Mouse (Mus musculus) right cerebral cortex, postnatal 14 days (tissue): ENCODE measurements around the gene 1700022I11Rik.

ENCODE experiments used
- DNase-seq: peaks from one replicate; pipeline ENCODE4 v3.0.0; 2022

Gene 1700022I11Rik

DNA sequence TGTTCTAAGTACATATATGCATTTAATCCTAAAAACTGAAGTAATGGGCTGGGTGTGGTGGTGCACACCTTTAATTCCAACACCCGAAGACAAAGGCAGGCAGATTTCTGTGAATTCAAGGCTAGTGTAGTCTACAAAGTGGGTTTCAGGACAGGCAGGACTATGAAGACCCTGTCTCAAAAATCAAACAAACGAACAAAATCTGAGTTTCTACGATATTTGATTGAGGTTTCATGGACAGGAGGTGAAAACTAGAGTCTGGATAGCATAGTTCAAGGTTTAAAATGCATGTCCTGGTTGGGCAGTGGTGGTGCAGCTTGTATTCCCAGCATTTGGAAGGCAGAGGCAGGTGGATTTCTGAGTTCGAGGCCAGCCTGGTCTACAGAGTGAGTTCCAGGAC, at the start of gene 1700022I11Rik:
Gene 1700022I11Rik (plus strand): TSS at position 301 of the 400 bp plus-strand sequence.
- DNase-seq, result no peak

DNA sequence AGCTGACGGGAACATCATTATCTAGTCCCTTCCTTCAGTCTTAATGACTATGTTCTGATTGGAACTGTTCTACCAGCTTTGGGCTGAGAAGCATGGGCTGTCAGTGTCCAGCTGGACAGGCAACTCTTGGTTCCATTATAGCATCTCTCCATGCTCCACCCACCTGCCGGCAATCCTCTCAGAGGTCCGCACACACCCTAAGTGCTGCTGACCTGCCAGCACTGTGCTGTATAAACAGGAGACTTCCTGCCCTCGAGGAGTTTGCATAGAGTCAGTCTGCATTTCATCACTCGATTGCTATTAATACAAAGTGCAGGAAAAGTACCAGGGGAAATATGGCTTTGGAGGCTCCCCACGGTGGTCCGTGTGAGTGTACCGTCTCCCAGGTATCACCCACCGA, 48.7 kb upstream of the 1700022I11Rik start:
- no peak for DNase-seq

DNA sequence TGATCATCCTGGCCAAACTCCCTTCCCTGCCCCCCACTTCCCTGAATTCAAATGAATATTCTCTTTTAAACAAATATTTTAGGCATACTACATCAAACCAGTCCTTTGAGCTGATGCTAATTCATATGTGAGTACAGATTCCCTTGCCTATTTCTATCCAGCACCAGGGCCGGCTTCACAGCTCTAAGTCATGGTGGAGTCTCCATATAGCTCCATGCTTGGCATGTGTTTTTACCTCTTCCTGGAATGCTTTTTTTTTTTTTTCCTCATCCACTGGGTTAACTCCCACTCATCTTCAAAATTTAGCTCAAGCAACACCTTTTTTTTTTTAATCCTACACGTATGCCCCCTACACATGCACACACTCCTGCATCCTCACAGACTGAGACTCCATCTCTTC, 47.9 kb upstream of the 1700022I11Rik start:
- DNase-seq, result no peak

- DNase-seq, result no peak
Measured at GRCm38 (mm10) chr4:42922056-42922455, 47.3 kb upstream of the 1700022I11Rik start.

GRCm38 (mm10) chr4:42922461-42922860, 46.9 kb upstream of the 1700022I11Rik start:
- DNase-seq, result no peak

- no peak for DNase-seq
Measured at GRCm38 (mm10) chr4:42924095-42924710, 45.2 kb upstream of the 1700022I11Rik start.

- no peak for DNase-seq
Measured at GRCm38 (mm10) chr4:42928209-42928608, 41.2 kb upstream of the 1700022I11Rik start.

- DNase-seq, result no peak
Measured at GRCm38 (mm10) chr4:42928952-42929351, 40.5 kb upstream of the 1700022I11Rik start.

GRCm38 (mm10) chr4:42932229-42932969, 37.0 kb upstream of the 1700022I11Rik start:
- DNase-seq, result no peak

- DNase-seq, result peak; percentile 63
Measured at GRCm38 (mm10) chr4:42933630-42934029, 35.8 kb upstream of the 1700022I11Rik start.

GRCm38 (mm10) chr4:42941396-42941795, 28.0 kb upstream of the 1700022I11Rik start:
- DNase-seq, result no peak

- peak; percentile 16 for DNase-seq
Measured at GRCm38 (mm10) chr4:42943341-42943740, 26.1 kb upstream of the 1700022I11Rik start.

- DNase-seq, result peak; percentile 20
Measured at GRCm38 (mm10) chr4:42944185-42944584, 25.2 kb upstream of the 1700022I11Rik start.

DNA sequence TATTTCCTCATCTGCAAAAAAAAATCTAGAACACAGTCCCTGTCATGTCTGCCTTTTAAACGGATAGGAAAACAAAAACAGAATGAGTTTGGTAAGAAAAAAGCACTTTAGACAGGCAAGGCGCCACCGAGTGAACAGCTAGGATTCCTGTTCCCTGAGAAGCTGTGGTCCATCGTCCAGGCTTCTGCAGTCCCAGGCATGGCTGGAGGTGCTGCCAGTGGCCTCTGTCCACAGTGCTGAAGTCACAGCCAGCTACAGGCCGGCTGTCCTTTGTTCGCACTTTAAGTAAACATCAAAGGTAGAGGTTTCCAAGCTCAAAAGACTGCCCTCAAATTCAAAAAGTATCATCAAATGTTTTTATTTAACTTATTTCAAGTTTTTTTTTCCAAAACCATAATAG, 24.4 kb upstream of the 1700022I11Rik start:
- DNase-seq, result peak; percentile 33

GRCm38 (mm10) chr4:42945445-42945844, 24.0 kb upstream of the 1700022I11Rik start:
- peak; percentile 9 for DNase-seq

DNA sequence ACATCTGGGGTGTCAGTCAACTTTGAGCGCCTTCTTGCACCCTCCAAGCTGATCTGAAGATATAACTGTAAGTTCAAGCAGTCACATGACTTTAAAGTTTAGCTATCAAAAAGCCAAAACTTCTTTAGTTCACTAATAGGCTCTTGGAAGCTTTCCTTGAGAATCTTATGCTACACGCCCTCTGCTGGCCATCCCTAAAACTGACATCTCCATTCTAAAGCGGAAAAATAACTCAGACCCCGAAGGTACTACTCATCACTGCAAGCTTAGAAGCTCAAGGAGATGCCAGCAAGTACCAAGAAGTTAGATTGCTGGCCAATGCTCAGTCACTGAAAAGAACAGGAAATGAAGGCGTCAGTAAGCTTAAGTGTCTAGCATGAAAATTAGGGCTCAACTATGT, 23.5 kb upstream of the 1700022I11Rik start:
- peak; percentile 79 for DNase-seq

DNA sequence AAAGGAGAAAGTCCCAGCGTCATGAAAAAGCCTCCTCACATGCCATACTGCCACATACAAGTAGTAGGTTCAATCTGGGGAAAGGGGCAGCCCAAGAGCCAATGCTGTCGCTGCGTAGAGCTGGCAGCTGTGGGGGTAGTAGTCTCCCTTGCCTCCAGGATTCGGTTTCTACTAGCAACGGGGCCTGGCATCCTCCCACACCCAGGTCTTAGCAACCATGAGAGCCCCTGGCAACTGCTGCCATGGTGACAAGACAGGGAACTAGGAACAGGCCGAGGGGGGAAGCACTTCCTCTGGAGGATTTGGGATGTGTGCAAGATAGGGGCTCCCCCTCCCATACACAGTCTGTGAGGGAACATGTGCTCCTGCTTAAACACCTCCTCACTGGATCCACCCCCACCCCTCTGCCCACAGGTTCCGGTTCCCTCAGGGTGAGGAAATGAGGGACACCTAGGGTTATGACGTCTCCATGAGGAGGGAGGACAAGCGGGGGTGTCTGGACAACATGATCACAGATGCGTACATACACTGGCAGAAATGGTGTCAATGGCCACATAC, 22.6 kb upstream of the 1700022I11Rik start:
- peak; percentile 88 for DNase-seq

GRCm38 (mm10) chr4:42948527-42948926, 20.9 kb upstream of the 1700022I11Rik start:
- peak; percentile 57 for DNase-seq

DNA sequence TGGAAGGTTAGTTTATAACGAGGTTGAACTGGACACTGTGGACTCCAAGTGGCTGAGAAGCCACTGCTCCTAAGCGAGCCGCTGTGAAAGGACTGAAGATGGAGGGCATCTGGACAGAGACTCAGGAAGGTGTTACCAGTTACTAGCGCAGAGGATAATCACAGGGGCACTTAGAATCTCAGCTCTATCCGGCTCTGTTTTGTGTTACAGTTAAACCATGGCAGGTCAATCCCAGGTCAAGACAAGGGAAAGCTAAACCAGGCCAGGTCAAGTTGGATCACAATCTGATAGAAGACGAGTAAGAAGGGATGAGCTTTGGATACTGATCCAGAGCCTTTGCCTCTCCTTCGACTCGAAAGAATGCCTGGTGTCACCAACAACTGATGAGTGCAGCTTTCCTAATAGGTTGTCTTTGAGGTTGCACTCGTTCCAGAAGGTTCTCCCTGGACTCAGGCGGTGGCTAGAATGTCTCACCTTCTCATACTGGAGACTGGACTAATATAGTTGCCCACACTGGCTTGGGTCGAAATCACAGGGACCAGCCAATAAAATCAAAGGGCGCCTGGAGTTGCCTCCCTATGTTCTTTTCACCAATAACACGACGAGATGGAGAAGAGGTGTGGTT, 20.2 kb upstream of the 1700022I11Rik start:
- DNase-seq, result no peak

- peak; percentile 93 for DNase-seq
Measured at GRCm38 (mm10) chr4:42949676-42950051, 19.7 kb upstream of the 1700022I11Rik start, which contains the start of gene Dnajb5. TSS of gene Dnajb5 (plus strand) at chr4:42949814.

- DNase-seq, result peak; percentile 86
Measured at GRCm38 (mm10) chr4:42950065-42950558, 19.3 kb upstream of the 1700022I11Rik start.

DNA sequence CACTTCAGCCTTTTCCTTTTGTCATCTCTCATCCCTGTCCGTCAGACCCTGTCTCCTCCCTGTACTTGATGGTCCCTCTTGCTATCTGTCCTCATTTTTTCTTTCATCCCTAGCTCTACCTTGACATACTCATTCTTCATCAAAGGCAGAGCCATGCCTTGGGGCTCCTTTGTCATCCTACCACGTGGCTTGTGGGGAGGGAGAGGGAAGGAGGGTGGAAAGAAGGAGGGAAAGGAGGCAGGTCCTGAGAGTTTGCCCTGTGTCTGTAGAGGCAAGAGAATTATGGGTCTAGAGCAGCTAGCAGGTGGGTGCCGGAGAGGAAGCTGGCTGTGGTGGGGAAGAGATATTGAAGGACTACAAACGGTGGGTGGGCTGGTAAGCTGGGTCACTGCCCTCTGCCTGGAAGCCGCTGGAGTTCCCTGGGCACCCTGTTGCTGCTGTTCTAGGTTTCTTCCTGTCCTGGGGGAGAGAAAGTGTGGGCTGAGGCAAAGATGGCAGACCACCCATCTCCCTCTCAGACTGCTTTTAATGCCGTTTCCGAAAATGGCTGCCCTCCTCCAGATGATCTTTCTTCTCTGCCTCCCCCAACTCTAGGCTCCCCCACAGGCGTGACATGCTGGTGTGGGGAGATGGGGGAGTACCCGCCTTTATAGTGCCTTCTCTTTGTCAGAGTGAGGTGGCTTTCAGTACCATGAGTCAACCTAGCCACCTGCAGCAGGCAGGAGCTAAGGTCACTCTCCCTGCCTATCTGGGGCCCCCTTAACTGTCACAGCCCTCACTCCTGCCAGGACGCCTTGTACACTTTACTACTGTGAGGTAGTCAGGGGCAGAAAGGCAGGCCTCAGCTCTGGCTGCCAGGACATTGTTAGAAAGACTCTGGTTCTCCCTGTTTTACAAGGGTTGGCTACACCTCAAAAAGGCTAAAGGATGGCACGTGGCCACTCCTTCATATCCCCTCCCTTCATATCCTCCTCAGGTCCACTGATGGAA, 17.9 kb upstream of the 1700022I11Rik start:
- peak; percentile 14 for DNase-seq
